Mouse (Mus musculus) heart, embryonic 11.5 days (tissue): ENCODE results near the gene Fam83b. TPM values are rescaled to one million over a fixed set of nuclear protein-coding genes. Genes with fewer than 3 reads are reported as not detected.

Experiments used
- ATAC-seq: fragments of 200-750 bp; cut with Nextera tagmentation; replicated peaks from 2 replicates; pipeline ENCODE4 v1.8.0; 2017; ENCODE audit warnings: moderate library complexity; ENCODE audit not compliant: insufficient number of reproducible peaks, low FRiP score, low TSS enrichment
- H3K27ac ChIP-seq: fragments of 300-500 bp; sonication (generic); 2 replicates; pipeline ENCODE4 v1.5.1; 2014; ENCODE audit warnings: mild to moderate bottlenecking, low read depth, low read length
- H3K27me3 ChIP-seq: fragments of 300-500 bp; sonication (generic); 2 replicates; pipeline ENCODE4 v1.6.1; 2014; ENCODE audit warnings: mild to moderate bottlenecking, low read length, mixed read lengths; ENCODE audit not compliant: control insufficient read depth, insufficient read depth
- H3K36me3 ChIP-seq: fragments of 300-500 bp; sonication (generic); 2 replicates; pipeline ENCODE4 v1.6.1; 2014; ENCODE audit warnings: mild to moderate bottlenecking, low read length, moderate library complexity, mixed read lengths; ENCODE audit not compliant: control insufficient read depth, insufficient read depth
- H3K4me1 ChIP-seq: fragments of 300-500 bp; sonication (generic); 2 replicates; pipeline ENCODE4 v1.6.1; 2014; ENCODE audit warnings: low read length; ENCODE audit not compliant: control insufficient read depth, insufficient read depth
- H3K4me2 ChIP-seq: fragments of 300-500 bp; sonication (generic); 2 replicates; pipeline ENCODE4 v1.6.1; 2014; ENCODE audit warnings: mild to moderate bottlenecking, moderate library complexity
- H3K4me3 ChIP-seq: fragments of 300-500 bp; sonication (generic); 2 replicates; pipeline ENCODE4 v1.5.1; 2014; ENCODE audit warnings: low read depth, low read length
- H3K9ac ChIP-seq: fragments of 300-500 bp; sonication (generic); 2 replicates; pipeline ENCODE4 v1.6.1; 2014; ENCODE audit warnings: mild to moderate bottlenecking, low read depth, low read length, moderate library complexity
- H3K9me3 ChIP-seq: fragments of 300-500 bp; sonication (generic); replicated peaks from 2 replicates; pipeline ENCODE4 v1.6.1; 2016; ENCODE audit warnings: low read length; ENCODE audit not compliant: control insufficient read depth
- WGBS: fragments of 180-500 bp; shearing (Covaris S2); extraction: QIAGEN DNeasy Blood & Tissue Kit; methylation state at CpG from one replicate; pipeline ENCODE4 v1.1.7; 2014; ENCODE audit not compliant: insufficient replicate concordance; 5-methylcytosine and 5-hydroxymethylcytosine counted together
- polyA plus RNA-seq: library from polyadenylated mRNA; unstranded; fragments of >200 nt; fragmentation: Nextera tagmentation; extraction: Ambion mirVana; gene quantifications from 2 replicates; pipeline ENCODE4 v1.2.1, GENCODE M21; 2014

Fam83b gene
- 0.80 and 0.84 TPM in 2 replicates for polyA plus RNA-seq

DNA sequence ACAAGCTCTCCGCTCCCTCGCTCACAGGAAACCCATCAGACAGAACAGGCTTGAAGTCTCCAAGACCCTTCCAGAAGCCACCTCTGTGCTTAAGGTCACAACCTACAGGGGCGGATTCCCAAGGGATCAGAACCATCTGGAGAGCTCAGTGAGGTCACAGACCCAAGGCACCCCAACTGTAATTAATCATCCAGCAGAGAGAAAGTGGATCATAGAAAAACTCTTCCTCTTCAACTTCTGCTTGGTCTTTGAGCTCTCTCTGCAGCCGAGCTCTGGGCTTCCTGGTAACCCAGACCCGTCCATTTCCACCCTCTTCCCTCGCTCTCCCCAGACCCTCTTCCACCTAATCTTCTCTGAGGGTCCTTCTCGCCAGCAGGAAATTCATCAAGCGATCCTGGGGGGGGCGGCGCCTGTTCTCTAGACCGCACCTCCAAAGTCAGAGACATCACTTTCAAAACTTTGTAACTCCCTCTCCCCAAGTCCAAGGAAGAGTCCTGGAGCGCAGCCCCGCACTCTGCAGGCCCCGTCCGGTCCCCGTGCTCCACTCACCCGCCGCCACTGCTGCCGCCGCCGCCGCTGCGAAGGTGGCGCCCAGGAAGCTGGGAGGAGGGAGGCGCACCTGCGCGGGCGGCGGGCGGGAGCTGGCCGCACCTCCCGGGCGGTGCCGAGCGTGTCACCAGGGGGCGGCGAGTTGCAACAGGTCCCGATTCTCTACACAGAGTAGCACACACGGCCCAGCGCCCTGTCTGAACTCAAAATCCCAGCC, at the start of gene Fam83b:
Gene Fam83b, minus strand, starts transcription at position 602 of the 766 bp plus-strand sequence.
- ATAC-seq: peak; percentile 31; the same call in 1 of the 2 replicates
- Histone ChIP-seq H3K4me2 (peak within 1 kb of the TSS; percentile 99), H3K9ac (peak within 1 kb of the TSS; percentile 69), H3K36me3 (no peaks in the 10 kb centered on the region), H3K4me3 (peak within 1 kb of the TSS; percentile 65), H3K4me1 (peaks cover 3% of the 10 kb centered on the region; the same call in 1 of the 2 replicates), H3K9me3 (no peaks in the 10 kb centered on the region), H3K27me3 (no peaks in the 10 kb centered on the region), H3K27ac (no peak within 1 kb of the TSS)
- 2% methylated on average over 38 of the region's 40 CpGs for WGBS

DNA sequence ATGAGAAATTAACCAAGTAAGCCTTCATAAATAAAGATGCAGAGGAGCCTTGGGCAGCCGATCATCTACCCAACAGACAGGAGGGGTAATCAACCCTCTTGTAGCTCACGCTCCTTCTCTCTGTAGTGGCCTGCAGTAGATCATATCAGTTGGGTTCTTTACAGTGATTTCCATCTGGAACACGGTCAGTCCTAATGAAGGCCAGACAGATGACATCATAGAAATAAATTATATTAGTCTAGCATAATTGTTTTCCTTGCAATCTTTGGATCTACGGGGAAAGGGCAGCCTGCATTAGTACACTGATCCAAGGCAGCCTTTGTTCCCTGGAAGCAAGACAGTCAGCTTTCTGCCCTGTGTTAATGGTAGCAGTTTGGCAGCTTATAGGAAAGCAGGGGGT, 47.2 kb upstream of the Fam83b start:
- no peak for ATAC-seq
- 79% methylated on average over 4 of the region's 4 CpGs for WGBS
- Histone ChIP-seq H3K27me3 (no peaks in the 10 kb centered on the region), H3K9ac (no peak overlapping the region), H3K36me3 (no peaks in the 10 kb centered on the region), H3K9me3 (no peaks in the 10 kb centered on the region), H3K4me2 (no peak overlapping the region), H3K27ac (no peak overlapping the region), H3K4me1 (no peaks in the 10 kb centered on the region), H3K4me3 (no peak overlapping the region)

DNA sequence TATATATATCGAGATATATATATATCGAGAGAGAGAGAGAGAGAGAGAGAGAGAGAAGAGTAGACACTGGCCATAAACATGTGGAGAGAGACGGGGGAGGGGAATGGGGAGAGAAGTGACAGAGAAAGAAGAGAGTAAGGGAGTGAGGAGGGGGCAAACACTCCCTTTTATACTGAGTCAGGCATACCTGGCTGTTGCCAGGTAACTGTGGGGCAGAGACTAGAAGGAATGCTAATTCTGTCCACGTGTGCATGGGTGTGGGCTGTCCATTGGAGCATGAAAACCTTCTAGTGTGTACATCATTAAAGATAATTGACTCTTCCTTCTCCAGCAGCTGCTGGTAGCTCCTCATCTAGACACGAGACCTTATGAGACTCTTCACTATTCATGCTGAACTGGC, 36.8 kb upstream of the Fam83b start:
- Histone ChIP-seq H3K4me3 (no peak overlapping the region), H3K4me2 (no peak overlapping the region), H3K4me1 (no peaks in the 10 kb centered on the region), H3K27ac (no peak overlapping the region), H3K27me3 (no peaks in the 10 kb centered on the region), H3K9me3 (no peaks in the 10 kb centered on the region), H3K36me3 (no peaks in the 10 kb centered on the region), H3K9ac (no peak overlapping the region)
- no peak for ATAC-seq
- WGBS: 70% methylated on average over 5 of the region's 5 CpGs

DNA sequence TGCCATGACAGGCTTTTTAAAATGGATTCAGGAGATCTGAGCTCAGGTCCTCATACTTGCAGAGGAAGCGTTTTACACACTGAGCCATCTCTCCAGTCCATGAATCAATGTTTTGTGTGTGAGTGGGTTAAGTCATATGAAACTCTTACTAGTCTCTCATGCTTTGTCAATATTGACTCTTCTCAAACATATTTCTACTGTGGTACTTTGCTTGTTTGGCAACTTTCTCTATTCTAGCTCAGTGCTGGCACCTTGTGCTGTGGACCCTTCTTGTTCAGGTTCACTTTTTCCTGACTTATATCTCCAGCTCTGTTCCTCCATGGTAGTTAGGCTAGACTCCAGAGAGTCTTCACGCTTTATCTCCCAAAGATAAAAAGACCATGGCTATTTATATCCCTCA, 36.0 kb upstream of the Fam83b start:
- no peaks in the 10 kb centered on the region for H3K27me3 ChIP-seq
- H3K4me1 ChIP-seq: no peaks in the 10 kb centered on the region
- no peak overlapping the region for H3K4me3 ChIP-seq
- no peak overlapping the region for H3K9ac ChIP-seq
- ATAC-seq: no peak
- H3K9me3 ChIP-seq: no peaks in the 10 kb centered on the region
- WGBS: 48% methylated on average over 2 of the region's 2 CpGs
- no peak overlapping the region for H3K27ac ChIP-seq
- no peaks in the 10 kb centered on the region for H3K36me3 ChIP-seq
- no peak overlapping the region for H3K4me2 ChIP-seq

DNA sequence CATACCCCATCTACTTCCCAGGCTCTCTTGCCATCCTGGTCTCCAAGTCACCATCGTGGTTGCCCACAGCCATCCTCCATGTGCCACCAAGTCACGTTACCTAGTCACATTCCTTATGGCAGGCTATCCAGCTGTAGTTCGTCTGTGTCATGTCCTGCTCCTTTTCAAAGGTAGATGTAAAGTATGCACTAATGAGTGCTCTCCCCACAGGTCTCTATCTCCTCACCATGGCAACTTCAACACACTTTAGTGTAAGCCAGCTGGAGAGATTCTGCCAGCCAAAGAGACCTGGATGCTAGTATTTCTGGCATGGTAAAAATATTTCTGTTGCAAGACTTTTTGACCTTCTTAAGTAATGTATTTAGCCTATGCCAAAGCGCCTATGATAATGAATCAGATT, 30.5 kb upstream of the Fam83b start:
- Histone ChIP-seq H3K27me3 (no peaks in the 10 kb centered on the region), H3K4me2 (no peak overlapping the region), H3K36me3 (no peaks in the 10 kb centered on the region), H3K4me1 (peaks cover 4% of the 10 kb centered on the region; the same call in 1 of the 2 replicates), H3K4me3 (no peak overlapping the region), H3K9me3 (no peaks in the 10 kb centered on the region), H3K9ac (no peak overlapping the region), H3K27ac (no peak overlapping the region)
- ATAC-seq: peak; percentile 67; the same call in 1 of the 2 replicates
- 46% methylated on average over 4 of the region's 4 CpGs for WGBS

DNA sequence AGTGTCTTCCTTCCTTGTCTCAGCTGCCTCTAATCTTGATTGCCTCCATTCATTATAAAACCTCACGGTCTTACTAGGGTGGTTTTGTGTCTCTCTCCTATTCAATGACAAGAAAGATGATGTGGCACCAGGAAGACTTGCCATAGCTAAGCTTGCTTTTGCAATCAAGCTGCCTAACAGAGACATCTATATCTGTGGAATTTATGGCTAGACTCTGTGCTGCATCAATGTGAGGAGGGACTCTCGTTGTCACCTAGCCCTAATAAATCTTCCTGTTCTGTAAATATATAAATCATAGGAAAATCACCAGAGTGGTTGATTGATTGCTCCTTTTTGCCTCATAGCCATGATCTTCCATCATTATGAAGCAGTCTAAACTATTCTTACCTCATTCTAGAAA, 26.9 kb upstream of the Fam83b start:
- Histone ChIP-seq H3K4me3 (no peak overlapping the region), H3K9ac (no peak overlapping the region), H3K4me2 (no peak overlapping the region), H3K9me3 (no peaks in the 10 kb centered on the region), H3K27ac (no peak overlapping the region), H3K4me1 (peaks cover 4% of the 10 kb centered on the region; the same call in 1 of the 2 replicates), H3K36me3 (no peaks in the 10 kb centered on the region), H3K27me3 (no peaks in the 10 kb centered on the region)
- WGBS: 58% methylated on average over 2 of the region's 2 CpGs
- ATAC-seq: no peak

DNA sequence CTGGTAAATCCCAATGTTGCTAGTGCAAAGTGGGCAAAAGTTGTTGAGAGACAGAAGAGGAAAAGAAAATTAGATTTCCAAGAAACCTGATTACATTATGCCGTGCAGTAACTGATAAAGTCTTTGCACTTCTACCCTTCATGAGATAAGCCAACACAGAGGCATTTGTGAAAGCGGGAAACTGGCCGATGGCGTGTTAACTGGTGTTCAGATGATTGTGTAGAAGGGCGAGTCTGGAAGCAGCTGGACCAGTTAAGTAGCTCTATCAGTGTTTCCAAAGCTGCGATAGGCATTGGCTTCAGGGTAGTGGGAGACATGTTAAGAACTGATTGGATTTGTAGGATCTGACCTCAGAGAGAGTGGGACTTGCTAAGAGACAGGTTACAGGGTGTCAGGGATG, 17.0 kb upstream of the Fam83b start:
- Histone ChIP-seq H3K4me1 (no peaks in the 10 kb centered on the region), H3K9me3 (no peaks in the 10 kb centered on the region), H3K4me2 (no peak overlapping the region), H3K4me3 (no peak overlapping the region), H3K36me3 (no peaks in the 10 kb centered on the region), H3K27ac (no peak overlapping the region), H3K27me3 (no peaks in the 10 kb centered on the region), H3K9ac (no peak overlapping the region)
- WGBS: 36% methylated on average over 6 of the region's 6 CpGs
- ATAC-seq: no peak

DNA sequence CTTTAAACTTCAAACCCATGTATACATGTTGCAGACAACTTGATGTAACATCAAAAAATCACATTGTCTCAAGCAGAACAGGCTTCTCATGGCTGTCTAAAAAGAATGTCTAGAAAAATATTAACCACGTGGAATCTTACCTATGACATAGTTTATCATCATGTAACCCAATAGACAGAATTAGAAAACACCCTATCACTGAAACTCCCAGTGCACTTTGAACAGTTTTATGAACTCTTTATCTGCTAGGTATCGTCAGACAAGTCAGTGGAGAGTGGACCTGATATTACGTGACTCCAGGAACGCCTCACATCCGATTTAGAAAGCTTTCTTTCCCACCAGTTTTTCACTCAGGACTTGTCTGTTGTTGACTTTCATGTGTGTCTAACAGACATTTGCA, 15.1 kb upstream of the Fam83b start:
- no peaks in the 10 kb centered on the region for H3K36me3 ChIP-seq
- H3K4me2 ChIP-seq: no peak overlapping the region
- no peak overlapping the region for H3K9ac ChIP-seq
- H3K4me3 ChIP-seq: no peak overlapping the region
- H3K27me3 ChIP-seq: no peaks in the 10 kb centered on the region
- no peak for ATAC-seq
- WGBS: 73% methylated on average over 5 of the region's 5 CpGs
- H3K4me1 ChIP-seq: no peaks in the 10 kb centered on the region
- H3K27ac ChIP-seq: no peak overlapping the region
- no peaks in the 10 kb centered on the region for H3K9me3 ChIP-seq

DNA sequence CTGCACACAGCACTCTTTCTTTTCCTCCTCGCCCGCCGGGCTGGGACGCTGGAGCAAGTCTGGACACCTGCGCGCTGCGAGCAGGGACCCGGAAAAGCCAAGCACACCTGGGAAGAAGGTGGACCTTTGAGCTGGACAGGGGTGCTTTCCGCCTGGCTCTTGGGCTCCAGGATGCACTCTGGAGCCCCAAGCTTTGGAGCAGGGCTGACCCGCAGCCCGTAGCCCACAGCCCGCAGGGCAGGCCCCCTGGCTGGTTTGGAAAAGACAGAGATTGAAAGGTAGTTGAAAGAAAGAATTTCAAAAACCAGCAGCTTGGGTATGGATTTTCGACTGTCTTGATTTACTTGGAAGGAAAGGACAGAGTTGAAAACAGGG, 352 bp upstream of the Fam83b start:
- no peaks in the 10 kb centered on the region for H3K36me3 ChIP-seq
- WGBS: 3% methylated on average over 13 of the region's 13 CpGs
- peaks cover 3% of the 10 kb centered on the region; the same call in 1 of the 2 replicates for H3K4me1 ChIP-seq
- H3K9me3 ChIP-seq: no peaks in the 10 kb centered on the region
- peak overlapping the region; percentile 99 for H3K4me2 ChIP-seq
- no peak overlapping the region for H3K27ac ChIP-seq
- no peaks in the 10 kb centered on the region for H3K27me3 ChIP-seq
- H3K9ac ChIP-seq: peak overlapping the region; percentile 69
- ATAC-seq: no peak
- peak overlapping the region; percentile 65 for H3K4me3 ChIP-seq
